Mouse (Mus musculus) brain, embryonic 14.5 days (tissue): ENCODE results near the gene Aida.

ENCODE experiments used
- CTCF ChIP-seq: fragments of 200-500 bp; IDR thresholded peaks from 2 replicates; pipeline ENCODE4 v1.5.1; 2012; ENCODE audit warnings: inconsistent platforms, mild to moderate bottlenecking, moderate library complexity, borderline replicate concordance; ENCODE audit not compliant: insufficient read depth, insufficient read length; ENCODE audit errors: extremely low read depth
- POLR2A ChIP-seq: fragments of 200-500 bp; IDR thresholded peaks from 2 replicates; pipeline ENCODE4 v1.6.1; 2012; ENCODE audit warnings: mild to moderate bottlenecking, inconsistent platforms, borderline replicate concordance; ENCODE audit not compliant: poor library complexity, insufficient read depth, insufficient read length, severe bottlenecking; ENCODE audit errors: extremely low read depth

DNA sequence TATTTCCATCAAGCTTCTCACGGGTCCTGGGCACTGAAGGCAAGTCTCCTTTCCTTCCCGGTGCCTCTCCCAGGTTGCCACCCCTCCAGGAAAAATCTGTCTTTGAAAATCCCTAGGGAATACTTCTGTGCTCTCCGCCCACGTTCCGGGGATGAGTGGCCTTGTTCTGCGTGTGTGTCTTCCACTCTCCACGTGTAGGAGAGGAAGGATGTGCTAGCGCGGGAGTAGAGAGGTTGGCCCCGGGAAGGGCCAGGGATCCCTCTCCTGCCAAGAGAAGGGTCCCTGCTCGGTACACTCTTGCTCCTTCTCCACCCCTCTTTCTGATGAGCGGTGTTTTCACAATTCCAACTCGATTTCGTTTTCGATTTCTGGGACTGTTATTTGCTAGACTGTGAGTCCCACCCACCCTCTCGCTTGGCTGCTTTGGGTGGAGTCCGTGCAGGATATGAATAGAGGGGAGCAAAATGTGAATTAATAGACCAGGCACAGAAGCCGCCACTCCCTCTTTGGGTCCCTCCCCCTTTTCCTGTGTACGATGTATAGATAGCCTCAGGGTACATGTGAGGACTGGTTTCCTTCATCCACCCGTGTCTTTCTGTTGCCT lies 1.6 kb downstream of the Aida start:
- no peak for TF ChIP-seq POLR2A
- TF ChIP-seq CTCF = no peak
